Mouse (Mus musculus): ENCODE data around the gene Tnfsf12. TPM values are rescaled to one million over a fixed set of nuclear protein-coding genes. Genes with fewer than 3 reads are reported as not detected.
"Not testable (repeated sequence)": the region's sequence is repeated elsewhere in the genome, so short reads cannot be mapped to it uniquely, and the experiment has no call there.

The Tnfsf12 gene
- polyA plus RNA-seq, 1 experiment from 2014 or later: 3.3 TPM

DNA sequence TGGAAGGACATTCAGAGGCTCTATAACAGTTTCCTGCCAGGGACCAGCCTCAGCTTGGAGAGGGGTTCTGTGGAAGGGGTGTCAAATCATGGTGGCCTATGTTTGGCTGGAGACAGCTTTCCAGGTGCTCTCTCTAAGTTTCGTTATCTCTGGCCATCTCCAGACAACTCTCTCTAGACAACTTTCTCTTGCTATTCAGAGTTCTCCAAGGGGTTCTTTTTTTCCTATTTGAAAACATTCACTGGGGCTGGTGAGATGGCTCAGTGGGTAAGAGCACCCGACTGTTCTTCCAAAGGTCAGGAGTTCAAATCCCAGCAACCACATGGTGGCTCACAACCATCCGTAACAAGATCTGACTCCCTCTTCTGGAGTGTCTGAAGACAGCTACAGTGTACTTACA lies 7.7 kb upstream of the Tnfsf12 start:
- H3K4me2 ChIP-seq; H3K9me3 ChIP-seq (replicated peaks); H3K27me3 ChIP-seq (replicated peaks); H3K27ac ChIP-seq; H3K4me3 ChIP-seq; H3K36me3 ChIP-seq; H3K9ac ChIP-seq; ATAC-seq: not testable (repeated sequence)
- peaks cover 22% of the 10 kb centered on the region for H3K4me1 ChIP-seq
- 66% methylated on average over 3 of the region's 3 CpGs for WGBS (ENCODE audit: insufficient replicate concordance)

DNA sequence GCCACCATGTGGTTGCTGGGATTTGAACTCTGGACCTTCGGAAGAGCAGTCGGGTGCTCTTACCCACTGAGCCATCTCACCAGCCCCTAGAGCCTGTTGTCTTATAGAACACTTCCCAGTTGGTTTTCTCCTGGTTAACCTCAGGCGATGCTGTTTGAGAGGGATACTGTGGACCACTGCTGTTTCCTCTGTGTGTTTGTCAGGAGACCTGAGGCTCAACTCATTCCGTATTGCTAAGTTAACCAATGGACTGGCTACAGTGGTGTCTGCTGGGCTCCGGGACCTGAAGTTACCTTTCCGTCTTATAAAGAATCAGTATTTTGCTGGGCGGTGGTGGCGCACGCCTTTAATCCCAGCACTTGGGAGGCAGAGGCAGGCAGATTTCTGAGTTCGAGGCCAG lies 7.2 kb upstream of the Tnfsf12 start:
- not testable (repeated sequence) for H3K27ac ChIP-seq; H3K9me3 ChIP-seq (replicated peaks); H3K36me3 ChIP-seq; H3K9ac ChIP-seq; H3K27me3 ChIP-seq (replicated peaks); H3K4me3 ChIP-seq; ATAC-seq; H3K4me2 ChIP-seq
- peaks cover 22% of the 10 kb centered on the region for H3K4me1 ChIP-seq
- WGBS (ENCODE audit: insufficient replicate concordance): 86% methylated on average over 10 of the region's 10 CpGs

DNA sequence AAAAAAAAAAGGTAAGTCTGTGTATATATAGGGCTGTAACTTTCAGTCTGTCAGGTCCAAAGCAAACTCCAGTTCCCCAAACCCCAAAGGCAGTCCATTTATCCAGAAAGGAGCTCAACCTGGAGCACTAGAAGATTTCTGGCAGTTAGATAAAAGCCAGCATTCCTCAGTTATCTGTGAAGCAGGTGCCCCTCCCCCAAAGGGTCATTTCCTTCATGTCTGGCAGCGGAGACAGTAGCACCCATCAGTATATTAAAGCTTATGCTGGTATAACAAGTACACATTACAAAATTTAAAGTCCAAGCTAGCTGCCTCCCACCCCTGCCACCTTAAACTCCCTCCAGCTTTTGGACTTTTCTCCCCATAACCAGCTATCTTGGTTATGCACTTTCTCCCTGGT lies 3.9 kb upstream of the Tnfsf12 start:
- Histone ChIP-seq H3K27me3 (replicated peaks) (peaks cover 13% of the 10 kb centered on the region), H3K4me3 (no peak overlapping the region), H3K36me3 (no peaks in the 10 kb centered on the region), H3K27ac (no peak overlapping the region), H3K9me3 (replicated peaks) (no peaks in the 10 kb centered on the region), H3K9ac (no peak overlapping the region), H3K4me2 (0 out of 2 replicates have a peak overlapping the region, but pooled peaks have one; percentile 12), H3K4me1 (peaks cover 27% of the 10 kb centered on the region)
- ATAC-seq: no peak
- 7% methylated on average over 1 of the region's 1 CpGs for WGBS (ENCODE audit: insufficient replicate concordance)

DNA sequence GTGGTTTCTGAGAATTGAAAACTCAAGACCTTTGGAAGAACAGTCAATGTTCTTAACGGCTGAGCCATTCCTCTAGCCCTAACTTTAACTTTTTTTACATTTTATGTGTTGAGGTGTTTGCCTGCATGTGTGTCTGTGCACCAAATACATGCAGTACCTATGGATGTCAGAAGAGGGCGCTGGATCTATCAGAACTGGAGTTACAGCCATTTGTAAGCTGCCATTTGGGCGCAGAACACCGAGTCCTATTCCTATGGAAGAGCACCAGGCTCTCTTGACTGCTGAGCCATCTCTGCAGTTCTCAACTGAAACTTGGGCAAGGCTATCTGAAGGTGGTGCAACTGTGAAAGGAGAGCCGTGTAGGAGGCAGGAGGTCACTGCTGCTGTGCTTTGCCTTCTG lies 2.9 kb upstream of the Tnfsf12 start:
- 61% methylated on average over 5 of the region's 5 CpGs for WGBS (ENCODE audit: insufficient replicate concordance)
- Histone ChIP-seq H3K9ac (no peak overlapping the region), H3K9me3 (replicated peaks) (no peaks in the 10 kb centered on the region), H3K27me3 (replicated peaks) (peaks cover 15% of the 10 kb centered on the region), H3K36me3 (no peaks in the 10 kb centered on the region), H3K4me3 (no peak overlapping the region), H3K4me1 (peaks cover 23% of the 10 kb centered on the region), H3K4me2 (no peak overlapping the region), H3K27ac (no peak overlapping the region)
- no peak for ATAC-seq

DNA sequence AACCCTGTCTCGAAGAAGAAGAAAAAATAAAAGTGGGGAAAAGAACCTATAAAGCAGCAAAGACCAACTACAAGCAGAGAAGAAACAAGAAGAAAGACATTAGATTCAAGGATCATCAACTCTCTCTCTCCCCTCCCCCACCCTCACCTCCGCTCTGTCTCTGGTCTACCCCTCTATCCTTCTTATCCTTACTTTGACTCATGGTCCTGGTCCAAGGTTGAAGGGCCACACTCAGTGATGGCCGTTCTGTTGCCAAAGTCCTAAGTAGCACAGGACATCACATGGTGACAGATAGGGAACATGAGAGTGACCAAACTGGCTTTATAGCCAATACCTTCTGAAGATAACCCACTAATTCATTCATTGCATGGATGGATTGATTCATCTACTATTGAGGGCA lies 1.7 kb upstream of the Tnfsf12 start:
- Histone ChIP-seq H3K4me1 (peaks cover 31% of the 10 kb centered on the region), H3K27me3 (replicated peaks) (peaks cover 15% of the 10 kb centered on the region), H3K36me3 (no peaks in the 10 kb centered on the region), H3K9me3 (replicated peaks) (no peaks in the 10 kb centered on the region), H3K27ac (no peak overlapping the region), H3K4me3 (no peak overlapping the region), H3K9ac (no peak overlapping the region), H3K4me2 (no peak overlapping the region)
- no peak for ATAC-seq
- 80% methylated on average over 3 of the region's 3 CpGs for WGBS (ENCODE audit: insufficient replicate concordance)

DNA sequence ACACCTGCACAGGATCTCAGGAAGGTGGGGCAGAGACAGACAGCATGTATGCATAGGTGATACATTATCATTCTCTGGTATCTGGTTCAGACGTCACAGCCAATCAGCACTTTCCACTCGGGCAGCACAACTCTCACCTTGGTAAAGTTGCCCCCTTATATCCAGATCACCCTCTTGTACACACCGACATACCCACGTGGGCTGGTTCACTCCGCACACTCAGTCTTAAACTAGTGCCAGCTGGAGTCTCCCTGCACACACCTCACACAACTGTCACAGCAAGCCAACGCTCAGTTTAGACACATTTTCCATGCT lies 646 bp downstream of the Tnfsf12 start:
- no peaks in the 10 kb centered on the region for H3K36me3 ChIP-seq
- H3K27ac ChIP-seq: 0 out of 2 replicates have a peak overlapping the region, but pooled peaks have one; percentile 34
- H3K9ac ChIP-seq: peak overlapping the region; percentile 69; the same call in 1 of the 2 replicates
- H3K9me3 ChIP-seq (replicated peaks): no peaks in the 10 kb centered on the region
- H3K4me3 ChIP-seq: peak overlapping the region; percentile 56
- peaks cover 34% of the 10 kb centered on the region for H3K4me1 ChIP-seq
- ATAC-seq: no peak
- WGBS (ENCODE audit: insufficient replicate concordance): 45% methylated on average over 6 of the region's 6 CpGs
- H3K4me2 ChIP-seq: peak overlapping the region; percentile 78
- H3K27me3 ChIP-seq (replicated peaks): peaks cover 15% of the 10 kb centered on the region

DNA sequence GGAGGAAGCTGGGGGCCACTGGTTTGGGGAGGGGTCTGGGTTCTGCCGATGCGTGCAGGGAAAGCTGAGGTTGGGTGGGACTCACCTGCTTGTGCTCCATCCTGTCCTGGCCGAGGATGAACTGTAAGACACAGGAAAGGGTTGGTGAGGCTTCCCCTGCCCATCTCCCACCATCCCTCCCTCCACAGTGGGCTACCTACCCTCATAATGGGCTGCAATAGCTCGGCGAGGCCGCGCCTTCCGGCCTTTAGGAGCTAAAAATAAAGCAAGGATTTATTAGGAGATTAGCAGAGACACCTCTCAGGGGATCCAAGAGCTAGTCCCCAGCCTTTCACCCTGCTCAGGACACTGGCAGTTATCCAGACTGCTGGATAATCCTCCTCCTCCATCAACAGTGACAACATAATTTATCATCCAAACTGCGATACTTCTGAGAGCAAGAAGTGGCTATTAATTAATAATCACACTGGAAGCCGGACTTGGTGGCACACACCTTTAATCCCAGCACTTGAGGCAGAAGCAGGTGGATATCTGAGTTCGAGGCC lies 2.2 kb downstream of the Tnfsf12 start:
- no peak for ATAC-seq
- no peak overlapping the region for H3K4me2 ChIP-seq
- H3K9me3 ChIP-seq (replicated peaks): no peaks in the 10 kb centered on the region
- 54% methylated on average over 11 of the region's 11 CpGs for WGBS (ENCODE audit: insufficient replicate concordance)
- H3K36me3 ChIP-seq: no peaks in the 10 kb centered on the region
- H3K4me3 ChIP-seq: no peak overlapping the region
- H3K4me1 ChIP-seq: peaks cover 25% of the 10 kb centered on the region
- peaks cover 15% of the 10 kb centered on the region for H3K27me3 ChIP-seq (replicated peaks)
- H3K9ac ChIP-seq: no peak overlapping the region
- no peak overlapping the region for H3K27ac ChIP-seq

DNA sequence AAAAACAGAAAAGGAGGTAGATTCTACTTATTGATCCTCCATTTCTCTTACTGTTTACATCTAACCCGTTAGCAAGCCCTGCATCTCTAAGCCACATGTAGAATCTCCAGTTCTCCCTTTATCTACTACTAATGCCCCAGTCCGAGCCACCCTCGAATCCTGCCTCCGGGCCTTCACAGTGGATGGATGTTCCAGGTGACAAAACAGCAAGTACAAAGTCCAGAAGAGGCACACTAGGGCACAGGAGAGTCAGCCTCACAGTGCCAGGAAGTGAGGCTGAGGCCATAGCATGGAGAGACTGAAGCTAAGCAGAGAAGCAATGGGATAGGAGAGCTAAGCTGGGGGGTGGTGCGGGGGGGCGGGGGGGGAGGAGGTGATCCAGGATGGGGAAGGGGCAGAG lies 2.8 kb downstream of the Tnfsf12 start:
- peaks cover 15% of the 10 kb centered on the region for H3K27me3 ChIP-seq (replicated peaks)
- no peak for ATAC-seq
- no peaks in the 10 kb centered on the region for H3K9me3 ChIP-seq (replicated peaks)
- no peak overlapping the region for H3K4me2 ChIP-seq
- H3K4me3 ChIP-seq: no peak overlapping the region
- 74% methylated on average over 6 of the region's 6 CpGs for WGBS (ENCODE audit: insufficient replicate concordance)
- H3K36me3 ChIP-seq: no peaks in the 10 kb centered on the region
- no peak overlapping the region for H3K9ac ChIP-seq
- H3K27ac ChIP-seq: no peak overlapping the region
- H3K4me1 ChIP-seq: peaks cover 25% of the 10 kb centered on the region

DNA sequence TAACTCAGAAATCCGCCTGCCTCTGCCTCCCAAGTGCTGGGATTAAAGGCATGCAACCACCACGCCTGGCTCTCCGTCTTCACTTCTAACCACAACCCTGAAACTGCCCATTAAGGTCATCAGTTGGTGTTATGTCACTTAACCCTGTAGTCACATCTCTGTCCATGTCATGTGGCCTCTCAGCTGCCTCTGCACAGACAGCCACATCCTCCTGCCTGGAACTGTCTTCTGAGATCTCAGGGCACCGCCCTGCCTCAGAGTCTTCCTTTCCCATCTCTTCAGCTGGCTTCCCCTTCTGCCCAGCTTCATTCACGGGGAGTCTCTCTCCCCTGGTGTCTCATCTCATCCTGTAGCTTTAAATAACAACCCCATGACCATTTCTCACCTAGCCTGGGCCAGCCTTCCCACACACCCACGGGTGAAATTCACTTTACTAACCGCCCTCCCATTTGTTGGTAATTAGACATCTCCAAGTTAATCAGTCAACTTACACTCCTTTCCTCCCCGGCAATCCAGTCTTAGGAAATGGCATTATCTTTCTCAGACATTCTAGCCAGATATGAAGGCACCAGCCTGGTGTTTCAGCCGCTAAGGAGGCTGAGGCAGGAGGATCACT lies 3.3 kb downstream of the Tnfsf12 start:
- Histone ChIP-seq H3K4me1 (peaks cover 25% of the 10 kb centered on the region), H3K9ac (no peak overlapping the region), H3K9me3 (replicated peaks) (no peaks in the 10 kb centered on the region), H3K27me3 (replicated peaks) (peaks cover 15% of the 10 kb centered on the region), H3K4me2 (no peak overlapping the region), H3K27ac (no peak overlapping the region), H3K4me3 (no peak overlapping the region), H3K36me3 (no peaks in the 10 kb centered on the region)
- ATAC-seq: no peak
- WGBS (ENCODE audit: insufficient replicate concordance): 32% methylated on average over 9 of the region's 9 CpGs

DNA sequence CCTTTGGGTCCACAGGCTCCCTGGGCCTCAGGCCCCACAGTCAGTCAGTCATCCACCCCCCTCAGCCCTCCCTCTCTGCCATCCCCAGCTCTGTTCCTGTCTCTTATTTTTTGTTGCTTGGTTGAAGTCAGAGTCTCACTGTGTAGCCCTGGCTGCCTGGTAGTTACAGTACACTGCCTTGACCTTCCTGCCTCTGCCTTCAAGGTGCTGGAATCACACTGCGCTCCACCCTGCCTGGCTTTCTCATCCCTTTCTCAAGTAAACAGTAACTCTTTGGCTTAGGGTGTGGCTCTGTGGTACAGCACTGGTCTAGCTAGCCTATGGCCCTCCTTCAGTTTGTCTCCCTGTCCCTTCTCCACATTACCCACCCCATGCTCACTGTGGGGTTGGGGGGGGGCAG lies 5.8 kb downstream of the Tnfsf12 start:
- no peak for ATAC-seq
- Histone ChIP-seq H3K27me3 (replicated peaks) (peaks cover 8% of the 10 kb centered on the region), H3K4me3 (no peak overlapping the region), H3K4me2 (no peak overlapping the region), H3K4me1 (peaks cover 34% of the 10 kb centered on the region), H3K9me3 (replicated peaks) (no peaks in the 10 kb centered on the region), H3K27ac (no peak overlapping the region), H3K9ac (no peak overlapping the region), H3K36me3 (no peaks in the 10 kb centered on the region)
- WGBS (ENCODE audit: insufficient replicate concordance): 87% methylated on average over 1 of the region's 1 CpGs

DNA sequence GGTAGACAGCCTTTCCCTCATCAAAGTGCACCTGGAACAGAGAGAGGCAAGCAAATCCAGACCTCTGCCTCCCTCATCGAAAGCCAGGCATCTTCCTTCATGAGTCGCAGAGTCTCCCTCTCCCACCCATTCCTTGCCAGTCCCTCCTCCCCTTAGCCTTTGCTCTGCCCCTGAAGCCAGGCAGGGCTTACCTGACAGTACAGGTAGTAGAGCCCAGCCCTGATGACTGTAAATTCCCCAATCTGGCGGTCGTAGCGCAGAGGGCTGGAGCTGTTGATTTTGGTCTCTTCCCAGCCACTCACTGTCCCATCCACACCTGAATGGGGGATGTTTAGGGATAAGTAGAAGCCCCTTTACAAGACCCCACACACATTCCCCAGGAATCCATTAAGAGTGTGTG lies 8.6 kb downstream of the Tnfsf12 start:
- 52% methylated on average over 5 of the region's 5 CpGs for WGBS (ENCODE audit: insufficient replicate concordance)
- H3K27ac ChIP-seq: 0 out of 2 replicates have a peak overlapping the region, but pooled peaks have one; percentile 2
- ATAC-seq: no peak
- no peak overlapping the region for H3K4me2 ChIP-seq
- H3K9ac ChIP-seq: no peak overlapping the region
- H3K27me3 ChIP-seq (replicated peaks): peaks cover 3% of the 10 kb centered on the region; the same call in 1 of the 2 replicates
- no peak overlapping the region for H3K4me3 ChIP-seq
- H3K4me1 ChIP-seq: peaks cover 28% of the 10 kb centered on the region
- no peaks in the 10 kb centered on the region for H3K36me3 ChIP-seq
- H3K9me3 ChIP-seq (replicated peaks): no peaks in the 10 kb centered on the region

DNA sequence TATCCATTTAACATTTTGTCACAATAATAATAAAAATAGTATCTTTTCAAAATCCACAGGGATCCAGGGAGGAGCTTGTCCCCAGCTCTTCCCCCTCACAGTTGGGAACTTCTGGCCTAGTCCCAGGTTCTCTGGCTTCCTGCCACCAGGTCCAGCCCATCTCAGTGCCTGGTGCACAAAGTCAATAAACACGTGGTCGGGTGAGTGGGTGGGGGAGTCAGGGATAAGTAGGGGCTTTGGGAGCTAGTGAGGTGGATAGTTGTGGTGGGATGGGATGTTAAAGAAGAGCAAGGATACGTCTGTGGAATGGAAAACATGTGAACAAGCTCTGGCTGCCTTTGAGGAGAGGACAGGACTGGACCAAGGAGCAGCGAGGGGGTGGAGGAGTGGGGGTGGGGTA lies 9.3 kb downstream of the Tnfsf12 start:
- no peak overlapping the region for H3K27ac ChIP-seq
- H3K4me2 ChIP-seq: no peak overlapping the region
- no peak for ATAC-seq
- 30% methylated on average over 4 of the region's 4 CpGs for WGBS (ENCODE audit: insufficient replicate concordance)
- no peak overlapping the region for H3K4me3 ChIP-seq
- H3K9me3 ChIP-seq (replicated peaks): no peaks in the 10 kb centered on the region
- no peaks in the 10 kb centered on the region for H3K36me3 ChIP-seq
- no peak overlapping the region for H3K9ac ChIP-seq
- peaks cover 29% of the 10 kb centered on the region for H3K4me1 ChIP-seq
- H3K27me3 ChIP-seq (replicated peaks): peaks cover 3% of the 10 kb centered on the region; the same call in 1 of the 2 replicates
